9 mouse cellular contexts compared by ENCODE assay signal in genomic region chr17:25282133-25282532, GRCm38 (mm10). TPM values are rescaled to one million over a fixed set of nuclear protein-coding genes. Genes with fewer than 3 reads are reported as not detected.
DNase-seq lines count a peak whose midpoint lies in the region; TF ChIP-seq lines count a peak whose summit lies in the region.
"Had no signal": no experiment of that assay in that cellular context is flagged by ENCODE, and none has a peak within 500 bp of the region (broad histone marks: within the 10 kb centered on the region; RNA-seq: fewer than 3 reads in every experiment).

No protein-coding gene starts in this region.

- TF ChIP-seq RAD21 in MEL (IDR thresholded peaks at IDR 0.05; ENCODE audit: low read depth, low read length), result no peak

- intact Hi-C loops in gastrocnemius, postnatal 14 days (cut with DNase I; ENCODE audit: low total_unique reads), result loop anchor here (10.0 kb wide), 1 partner anchor 157 kb away; the partner anchor contains the start of gene Ptx4

- TF ChIP-seq EP300 in MEL (IDR thresholded peaks at IDR 0.05; ENCODE audit: low read depth in 1 of 2, low read length in 2 of 2), result peak in 1 of 2 experiments; percentile 4; a peak in 1 of 4 replicates

- H3K36me3 ChIP-seq in MEL (ENCODE audit: control insufficient read depth in 1 of 2, insufficient read depth in 2 of 2, low read length in 2 of 2), result peaks cover 0 to 3% of the 10 kb centered on the region in 2 experiments; a peak in 1 of 4 replicates

- no peaks in the 10 kb centered on the region for H3K79me2 ChIP-seq in MEL (ENCODE audit: control insufficient read depth, insufficient read depth, low read length, poor library complexity)

- H3K4me1 ChIP-seq in MEL (ENCODE audit: control insufficient read depth in 1 of 2, insufficient read depth in 2 of 2, low read length in 2 of 2), result peaks cover 4 to 15% of the 10 kb centered on the region in 2 experiments; a peak in 3 of 4 replicates

- H3K27me3 ChIP-seq in MEL (ENCODE audit: control insufficient read depth in 1 of 2, insufficient read depth in 2 of 2, low read length in 2 of 2), result no peaks in the 10 kb centered on the region

- TF ChIP-seq POLR2A in MEL (IDR thresholded peaks at IDR 0.05; ENCODE audit: control insufficient read depth in 1 of 2, insufficient read depth in 1 of 2, low read depth in 1 of 2, low read length in 2 of 2, poor library complexity in 1 of 2), result peak; percentile 61 to 94

- no peak for TF ChIP-seq CTCF in MEL (IDR thresholded peaks at IDR 0.05 in 2 of 3, conservative IDR thresholded peaks at IDR 0.05 in 1 of 3; ENCODE audit: control insufficient read depth in 1 of 3, insufficient read depth in 1 of 3, low read depth in 2 of 3, low read length in 3 of 3, poor library complexity in 1 of 3, severe bottlenecking in 1 of 3)

- no peaks in the 10 kb centered on the region for H3K9me3 ChIP-seq in MEL (replicated peaks; ENCODE audit: insufficient read depth, low read length)

- peak overlapping the region; percentile 54 for H3K27ac ChIP-seq in MEL (ENCODE audit: control insufficient read depth, low read depth, low read length)

- peak overlapping the region; percentile 52 to 63 for H3K4me3 ChIP-seq in MEL (ENCODE audit: control insufficient read depth in 1 of 2, insufficient read depth in 1 of 2, low read depth in 2 of 2, low read length in 2 of 2)

- H3K9ac ChIP-seq in MEL (ENCODE audit: control insufficient read depth, low read depth, low read length, poor library complexity, severe bottlenecking), result peak overlapping the region; percentile 72

- peak; percentile 33 to 52 for DNase-seq in cerebellum, postnatal 14 days
- DNase-seq in cerebellum, adult 9-11 months, result no peak
- DNase-seq in MEL (ENCODE audit: low read depth, low spot score), result peak; percentile 95
- peak; percentile 25 for DNase-seq in gastrocnemius, postnatal 14 days
- DNase-seq in kidney, adult 9 months, result peak; percentile 90
- DNase-seq in lung, postnatal 36 days, result peak; percentile 89
- peak; percentile 64 for DNase-seq in yolk sac, embryonic 10.5 days (ENCODE audit: low spot score)
- DNase-seq in left cerebral cortex, adult 11 months (ENCODE audit: low spot score), result no peak

TF ChIP-seq in MEL, 35 proteins besides CTCF, POLR2A, EP300 and RAD21:
- TF ChIP-seq USF2 (IDR thresholded peaks at IDR 0.05; ENCODE audit: borderline replicate concordance in 1 of 2, insufficient read depth in 1 of 2, low read depth in 1 of 2, low read length in 2 of 2) (no peak), MYC (IDR thresholded peaks at IDR 0.05; ENCODE audit: low read depth, low read length) (peak; percentile 53; the same call in 1 of the 2 replicates), NELFE (IDR thresholded peaks at IDR 0.05; ENCODE audit: low read depth, low read length) (peak; percentile 87), MEF2A (IDR thresholded peaks at IDR 0.05; ENCODE audit: extremely low read depth, insufficient replicate concordance, low read depth, low read length, poor library complexity, severe bottlenecking) (no peak), CHD2 (IDR thresholded peaks at IDR 0.05; ENCODE audit: low read length) (no peak), CHD1 (IDR thresholded peaks at IDR 0.05; ENCODE audit: low read depth, low read length) (no peak), TCF12 (IDR thresholded peaks at IDR 0.05; ENCODE audit: low read depth, low read length) (peak; percentile 31; the same call in 1 of the 2 replicates), HCFC1 (IDR thresholded peaks at IDR 0.05; ENCODE audit: low read depth, low read length) (peak; percentile 81), SMC3 (IDR thresholded peaks at IDR 0.05; ENCODE audit: low read depth, low read length) (no peak), POLR2AphosphoS2 (IDR thresholded peaks at IDR 0.05; ENCODE audit: low read length) (peak; percentile 88), ELF1 (IDR thresholded peaks at IDR 0.05; ENCODE audit: low read depth, low read length) (peak; percentile 79), ETS1 (IDR thresholded peaks at IDR 0.05; ENCODE audit: low read depth, low read length) (peak; percentile 31; the same call in 1 of the 2 replicates), SIN3A (IDR thresholded peaks at IDR 0.05; ENCODE audit: low read length) (peak; percentile 81), MYB (IDR thresholded peaks at IDR 0.05; ENCODE audit: low read depth, low read length) (no peak), ZMIZ1 (IDR thresholded peaks at IDR 0.05; ENCODE audit: low read depth, low read length) (peak; percentile 48), TBP (IDR thresholded peaks at IDR 0.05; ENCODE audit: low read depth, low read length) (peak; percentile 67), GATA1 (IDR thresholded peaks at IDR 0.05; ENCODE audit: low read depth, low read length) (peak; percentile 88), TAL1 (IDR thresholded peaks at IDR 0.05; ENCODE audit: low read length) (no peak), RCOR1 (IDR thresholded peaks at IDR 0.05; ENCODE audit: low read depth, low read length) (no peak)

RNA-seq across cellular contexts. Expression of gene Ube2i, which starts 7.7 kb away (rescaled TPM):
- 457 and 464 TPM in 2 replicates for total RNA-seq in MEL (2012; rRNA removed)
- polyA plus RNA-seq in MEL (2012; ENCODE audit: insufficient read depth in 1 of 2, insufficient read length in 2 of 2, low read depth in 1 of 2, low replicate concordance in 2 of 2, missing spikeins in 1 of 2), result 100 to 1,000 TPM in 1 of 2 experiments, not detected in 1; 564 TPM
- 10 to 100 TPM; 74.9 to 82.6 TPM for total RNA-seq in gastrocnemius, postnatal 14 days (2021)

RNA-seq across cellular contexts. Expression of gene Prss34, which starts 16.1 kb away (rescaled TPM):
- total RNA-seq in MEL (2012; rRNA removed), result not detected in 2 replicates
- polyA plus RNA-seq in MEL (2012; ENCODE audit: insufficient read depth in 1 of 2, insufficient read length in 2 of 2, low read depth in 1 of 2, low replicate concordance in 2 of 2, missing spikeins in 1 of 2), result not detected
- 1 to 10 TPM; 1.8 to 2.7 TPM for total RNA-seq in gastrocnemius, postnatal 14 days (2021)

RNA-seq across cellular contexts. Expression of gene Baiap3, which starts 26.0 kb away (rescaled TPM):
- 0.08 and 0.13 TPM in 2 replicates for total RNA-seq in MEL (2012; rRNA removed)
- polyA plus RNA-seq in MEL (2012; ENCODE audit: insufficient read depth in 1 of 2, insufficient read length in 2 of 2, low read depth in 1 of 2, low replicate concordance in 2 of 2, missing spikeins in 1 of 2), result under 1 TPM in 1 of 2 experiments, not detected in 1; 0.14 TPM
- total RNA-seq in gastrocnemius, postnatal 14 days (2021), result under 1 TPM in 1 of 2 experiments, not detected in 1; 0.41 TPM

RNA-seq across cellular contexts. Expression of gene Prss28, which starts 26.3 kb away (rescaled TPM):
- total RNA-seq in MEL (2012; rRNA removed), result not detected in 2 replicates
- polyA plus RNA-seq in MEL (2012; ENCODE audit: insufficient read depth in 1 of 2, insufficient read length in 2 of 2, low read depth in 1 of 2, low replicate concordance in 2 of 2, missing spikeins in 1 of 2), result not detected
- not detected for total RNA-seq in gastrocnemius, postnatal 14 days (2021)
- total RNA-seq: gastrocnemius, postnatal 4 days had no signal

RNA-seq across cellular contexts. Expression of gene Prss29, which starts 36.3 kb away (rescaled TPM):
- not detected in 2 replicates for total RNA-seq in MEL (2012; rRNA removed)
- not detected for polyA plus RNA-seq in MEL (2012; ENCODE audit: insufficient read depth in 1 of 2, insufficient read length in 2 of 2, low read depth in 1 of 2, low replicate concordance in 2 of 2, missing spikeins in 1 of 2)
- not detected for total RNA-seq in gastrocnemius, postnatal 14 days (2021)
- total RNA-seq: gastrocnemius, postnatal 4 days had no signal

Comparison
In these comparisons a context has a peak if more than half of its experiments do, and no peak if none do; other contexts are left out.
1. DNase-seq: peak in cerebellum, postnatal 14 days (2 of 2), MEL (single experiment), gastrocnemius, postnatal 14 days (single experiment), kidney, adult 9 months (single experiment), lung, postnatal 36 days (single experiment) and yolk sac, embryonic 10.5 days (single experiment); none in cerebellum, adult 9-11 months (single experiment) and left cerebral cortex, adult 11 months (single experiment).